Mouse (Mus musculus) intestine, embryonic 14.5 days (tissue): ENCODE data around the gene Hoxc11. TPM values are rescaled to one million over a fixed set of nuclear protein-coding genes. Genes with fewer than 3 reads are reported as not detected.

Experiments used
- ATAC-seq: fragments of 200-750 bp; cut with Nextera tagmentation; replicated peaks from 2 replicates; pipeline ENCODE4 v1.8.0; 2017; ENCODE audit warnings: low read depth, moderate number of reproducible peaks, moderate TSS enrichment, moderate library complexity; ENCODE audit not compliant: low FRiP score, low TSS enrichment
- DNase-seq: peaks from one replicate; pipeline ENCODE4 v3.0.0-alpha.2; 2018; ENCODE audit warnings: low spot score
- H3K27ac ChIP-seq: fragments of 300-500 bp; sonication (generic); 2 replicates; pipeline ENCODE4 v1.5.1; 2014; ENCODE audit warnings: low read depth, mild to moderate bottlenecking, control low read depth
- H3K27me3 ChIP-seq: fragments of 300-500 bp; sonication (generic); replicated peaks from 2 replicates; pipeline ENCODE4 v1.6.1; 2014; ENCODE audit warnings: low read length, control low read depth; ENCODE audit not compliant: control insufficient read depth, insufficient read depth
- H3K36me3 ChIP-seq: fragments of 300-500 bp; sonication (generic); 2 replicates; pipeline ENCODE4 v1.6.1; 2014; ENCODE audit warnings: low read length, control low read depth; ENCODE audit not compliant: control insufficient read depth, insufficient read depth
- H3K4me1 ChIP-seq: fragments of 300-500 bp; sonication (generic); replicated peaks from 2 replicates; pipeline ENCODE4 v1.6.1; 2014; ENCODE audit warnings: low read length, control low read depth, mixed read lengths; ENCODE audit not compliant: control insufficient read depth, insufficient read depth
- H3K4me2 ChIP-seq: fragments of 300-500 bp; sonication (generic); 2 replicates; pipeline ENCODE4 v1.6.1; 2014; ENCODE audit warnings: low read length
- H3K4me3 ChIP-seq: fragments of 300-500 bp; sonication (generic); 2 replicates; pipeline ENCODE4 v1.5.1; 2014; ENCODE audit warnings: low read depth, low read length, control low read depth, mixed read lengths
- H3K9ac ChIP-seq: fragments of 300-500 bp; sonication (generic); 2 replicates; pipeline ENCODE4 v1.6.1; 2014; ENCODE audit warnings: mild to moderate bottlenecking, low read length
- H3K9me3 ChIP-seq: fragments of 300-500 bp; sonication (generic); 2 replicates; pipeline ENCODE4 v1.6.1; 2016; ENCODE audit warnings: low read length, control low read depth; ENCODE audit not compliant: control insufficient read depth
- WGBS: fragments of 180-500 bp; shearing (Covaris S2); extraction: QIAGEN DNeasy Blood & Tissue Kit; methylation state at CpG from one replicate; pipeline ENCODE4 v1.1.7; 2014; 5-methylcytosine and 5-hydroxymethylcytosine counted together
- microRNA-seq: library from miRNA; unstranded; fragments of <30 nt; microRNA quantifications from one replicate; pipeline ENCODE4, GENCODE M21; 2016
- polyA plus RNA-seq: library from polyadenylated mRNA; unstranded; fragments of >200 nt; fragmentation: Nextera tagmentation; extraction: Ambion mirVana; gene quantifications from 2 replicates; pipeline ENCODE4 v1.2.1, GENCODE M21; 2014

Gene Hoxc11
- polyA plus RNA-seq, 1 experiment from 2014 or later, result 0.11 TPM

DNA sequence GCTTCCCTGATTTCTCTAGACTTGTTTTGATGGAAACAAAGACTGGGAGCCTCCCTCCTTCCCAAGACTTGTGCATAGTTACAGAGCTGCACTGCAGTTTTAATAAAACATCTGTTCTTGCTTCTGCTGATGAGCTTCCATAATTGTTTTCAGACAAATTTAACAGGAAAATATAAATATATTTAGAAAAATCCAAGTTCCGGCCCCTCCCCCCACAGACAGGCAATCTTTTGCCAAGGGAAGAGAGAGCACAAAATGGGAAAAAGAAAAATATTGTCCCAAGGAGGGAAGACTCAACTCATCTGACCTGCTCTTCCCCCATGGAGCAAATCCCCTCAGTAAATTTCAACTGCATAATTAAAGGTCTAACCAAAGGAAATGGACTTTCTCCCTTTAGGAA is 52.1 kb downstream of the Hoxc11 start:
- DNase-seq (no peak), ATAC-seq (no peak)
- Histone ChIP-seq H3K4me2 (peak overlapping the region; percentile 46), H3K36me3 (no peaks in the 10 kb centered on the region), H3K4me1 (peaks cover 31% of the 10 kb centered on the region), H3K9ac (no peak overlapping the region), H3K9me3 (no peaks in the 10 kb centered on the region), H3K27ac (peak overlapping the region; percentile 70), H3K27me3 (peaks cover 96% of the 10 kb centered on the region), H3K4me3 (no peak overlapping the region)
- 19% methylated on average over 1 of the region's 1 CpGs for WGBS

Small RNAs within 50 kb of the gene (microRNA-seq; reads per million reads assigned to microRNA genes)
- 422 reads per million, percentile 71 among the genes with 10 or more reads in this experiment for gene Mir196a-2

Other genes starting within 250 kb of the Hoxc11 start
- gene Calcoco1, start 232.2 kb upstream of the Hoxc11 start, polyA plus RNA-seq, result 30.6 and 35.8 TPM in 2 replicates
- not detected in 2 replicates for gene Hoxc13, start 33.3 kb upstream of the Hoxc11 start, polyA plus RNA-seq
- not detected in 2 replicates for gene Hoxc12, start 17.7 kb upstream of the Hoxc11 start, polyA plus RNA-seq
- gene Hoxc10, start 12.4 kb downstream of the Hoxc11 start, polyA plus RNA-seq, result 2.6 and 3.1 TPM in 2 replicates
- gene Hoxc5, start 13.0 kb downstream of the Hoxc11 start, polyA plus RNA-seq, result 12.2 and 14.1 TPM in 2 replicates
- gene Hoxc9, start 22.0 kb downstream of the Hoxc11 start, polyA plus RNA-seq, result 1.7 and 1.9 TPM in 2 replicates
- 9.5 and 11.9 TPM in 2 replicates for gene Hoxc8, start 36.2 kb downstream of the Hoxc11 start, polyA plus RNA-seq
- gene Hoxc6, start 43.8 kb downstream of the Hoxc11 start, polyA plus RNA-seq, result 6.1 and 9.6 TPM in 2 replicates
- gene Hoxc4, start 64.5 kb downstream of the Hoxc11 start, polyA plus RNA-seq, result 14.6 and 15.6 TPM in 2 replicates
- 21.8 and 23.5 TPM in 2 replicates for gene Smug1, start 212.7 kb downstream of the Hoxc11 start, polyA plus RNA-seq